In the genomic region with DNA sequence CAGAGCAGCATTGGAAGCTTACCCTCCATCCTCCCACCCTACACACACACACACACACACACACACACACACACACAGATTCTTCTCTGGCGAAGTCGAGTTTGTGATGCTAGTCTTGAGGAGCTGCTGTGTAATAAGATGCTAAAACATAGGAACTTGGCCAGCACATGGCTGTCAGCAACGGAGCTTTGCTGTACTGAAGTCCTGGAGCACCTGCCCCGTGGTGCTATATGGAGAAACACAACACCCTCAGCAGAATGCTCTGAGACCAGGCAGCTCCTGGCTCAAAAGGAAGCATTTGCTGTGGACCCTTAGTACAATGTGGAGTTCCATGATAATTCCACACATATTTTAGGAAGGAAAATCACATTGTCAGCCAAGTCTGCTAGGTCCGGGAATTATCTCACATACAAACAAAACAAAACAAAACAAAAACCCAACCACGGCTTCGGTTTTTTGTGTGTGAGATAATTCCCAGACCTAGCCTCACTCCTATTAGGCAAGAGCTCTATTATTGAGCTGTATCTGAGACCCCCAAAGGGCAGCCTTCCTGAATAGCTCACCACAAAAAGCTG, we compare ENCODE assay signal across 13 mouse cellular contexts. TPM values are rescaled to one million over a fixed set of nuclear protein-coding genes. Genes with fewer than 3 reads are reported as not detected.
A peak's percentile ranks its signal among the peaks of the same experiment; 100 is the strongest.
DNase-seq lines count a peak whose midpoint lies in the region; ATAC-seq and TF ChIP-seq lines count a peak whose summit lies in the region.
"Had no signal": no experiment of that assay in that cellular context is flagged by ENCODE, and none has a peak within 500 bp of the region (broad histone marks: within the 10 kb centered on the region; RNA-seq: fewer than 3 reads in every experiment).

No protein-coding gene starts in this region.

- H3K27ac ChIP-seq in kidney, adult 2 months (ENCODE audit: insufficient read depth, low read depth, low read length), result peak overlapping the region; percentile 32; the same call in 1 of the 2 replicates
- peak overlapping the region; percentile 27; the same call in 1 of the 2 replicates for H3K27ac ChIP-seq in midbrain, embryonic 11.5 days (ENCODE audit: low read depth, low read length)
- H3K27ac ChIP-seq in midbrain, embryonic 16.5 days (ENCODE audit: low read length), result no peak overlapping the region
- H3K27ac ChIP-seq in heart, embryonic 12.5 days (ENCODE audit: poor library complexity, severe bottlenecking), result 0 out of 2 replicates have a peak overlapping the region, but pooled peaks have one; percentile 35
- H3K27ac ChIP-seq in stomach, postnatal 0 days (replicated peaks), result peak overlapping the region; percentile 89
- H3K27ac ChIP-seq: neural tube, embryonic 12.5 days had no signal

- no peak for DNase-seq in kidney, adult 2 months
- DNase-seq in kidney, postnatal 4 days, result no peak
- DNase-seq in midbrain, embryonic 11.5 days (ENCODE audit: low spot score, missing footprints), result no peak
- no peak for DNase-seq in stomach, postnatal 0 days (ENCODE audit: low spot score)
- DNase-seq in urinary bladder, adult 18-20 months (ENCODE audit: low spot score in 2 of 2), result no peak
- DNase-seq in adrenal gland, adult 18-20 months (ENCODE audit: low spot score in 2 of 2), result no peak
- DNase-seq: kidney, adult 18-20 months; layer of hippocampus, adult 9-11 months had no signal

- 57% methylated on average over 7 of the region's 7 CpGs for WGBS in kidney, adult 2 months
- 67% methylated on average over 7 of the region's 7 CpGs for WGBS in midbrain, embryonic 11.5 days
- 52% methylated on average over 7 of the region's 7 CpGs for WGBS in midbrain, embryonic 16.5 days
- WGBS in heart, embryonic 12.5 days, result 52% methylated on average over 7 of the region's 7 CpGs
- 31% methylated on average over 7 of the region's 7 CpGs for WGBS in stomach, postnatal 0 days

- H3K4me3 ChIP-seq in kidney, adult 2 months (ENCODE audit: insufficient read depth, low read depth, low read length), result no peak overlapping the region
- no peak overlapping the region for H3K4me3 ChIP-seq in midbrain, embryonic 11.5 days (ENCODE audit: low read depth, low read length)
- H3K4me3 ChIP-seq in midbrain, embryonic 16.5 days (ENCODE audit: low read depth, low read length), result no peak overlapping the region
- no peak overlapping the region for H3K4me3 ChIP-seq in heart, embryonic 12.5 days
- no peak overlapping the region for H3K4me3 ChIP-seq in stomach, postnatal 0 days (ENCODE audit: low read depth, low read length)
- H3K4me3 ChIP-seq: forebrain, embryonic 12.5 days; limb, embryonic 13.5 days; neural tube, embryonic 12.5 days had no signal

- H3K4me2 ChIP-seq in midbrain, embryonic 11.5 days, result no peak overlapping the region
- H3K4me2 ChIP-seq in midbrain, embryonic 16.5 days (ENCODE audit: low read length), result no peak overlapping the region
- H3K4me2 ChIP-seq in heart, embryonic 12.5 days, result 0 out of 2 replicates have a peak overlapping the region, but pooled peaks have one; percentile 15
- H3K4me2 ChIP-seq in stomach, postnatal 0 days (replicated peaks; ENCODE audit: low read depth), result peak overlapping the region; percentile 31; the same call in 1 of the 2 replicates
- H3K4me2 ChIP-seq: forebrain, embryonic 12.5 days; limb, embryonic 13.5 days; neural tube, embryonic 12.5 days had no signal

- H3K36me3 ChIP-seq in kidney, adult 2 months (ENCODE audit: control insufficient read depth, insufficient read depth, low read length), result no peaks in the 10 kb centered on the region
- no peaks in the 10 kb centered on the region for H3K36me3 ChIP-seq in midbrain, embryonic 11.5 days (ENCODE audit: control insufficient read depth, insufficient read depth, low read length)
- H3K36me3 ChIP-seq in midbrain, embryonic 16.5 days (ENCODE audit: control insufficient read depth, insufficient read depth, low read length), result no peaks in the 10 kb centered on the region
- no peaks in the 10 kb centered on the region for H3K36me3 ChIP-seq in heart, embryonic 12.5 days
- H3K36me3 ChIP-seq in stomach, postnatal 0 days (ENCODE audit: control insufficient read depth, insufficient read depth, low read length), result no peaks in the 10 kb centered on the region
- H3K36me3 ChIP-seq: forebrain, embryonic 12.5 days; limb, embryonic 13.5 days; neural tube, embryonic 12.5 days had no signal

- H3K9ac ChIP-seq in midbrain, embryonic 11.5 days (ENCODE audit: low read length), result no peak overlapping the region
- no peak overlapping the region for H3K9ac ChIP-seq in midbrain, embryonic 16.5 days (ENCODE audit: low read depth, low read length)
- H3K9ac ChIP-seq in heart, embryonic 12.5 days, result no peak overlapping the region
- H3K9ac ChIP-seq in stomach, postnatal 0 days (ENCODE audit: low read length), result no peak overlapping the region
- H3K9ac ChIP-seq: forebrain, embryonic 12.5 days; limb, embryonic 13.5 days; neural tube, embryonic 12.5 days had no signal

- no peak for TF ChIP-seq POLR2A in kidney, adult 2 months (IDR thresholded peaks at IDR 0.05; ENCODE audit: low read depth, low read length)

- no peak for TF ChIP-seq CTCF in kidney, adult 2 months (conservative IDR thresholded peaks at IDR 0.05; ENCODE audit: insufficient read depth, insufficient read length, low read depth, low read length)
- TF ChIP-seq CTCF in stomach, postnatal 0 days (IDR thresholded peaks at IDR 0.05; ENCODE audit: low read depth), result no peak

- 0 out of 2 replicates have a peak, but pooled peaks cover 4% of the 10 kb centered on the region for H3K4me1 ChIP-seq in kidney, adult 2 months (ENCODE audit: control insufficient read depth, insufficient read depth, low read length)
- H3K4me1 ChIP-seq in midbrain, embryonic 11.5 days (ENCODE audit: control insufficient read depth, insufficient read depth, low read length), result peaks cover 15% of the 10 kb centered on the region; the same call in 1 of the 2 replicates
- peaks cover 11% of the 10 kb centered on the region; the same call in 1 of the 2 replicates for H3K4me1 ChIP-seq in midbrain, embryonic 16.5 days (ENCODE audit: control insufficient read depth, insufficient read depth, low read length)
- H3K4me1 ChIP-seq in heart, embryonic 12.5 days (replicated peaks), result peaks cover 38% of the 10 kb centered on the region
- peaks cover 7% of the 10 kb centered on the region for H3K4me1 ChIP-seq in stomach, postnatal 0 days (replicated peaks; ENCODE audit: control insufficient read depth, insufficient read depth)

- H3K27me3 ChIP-seq in kidney, adult 2 months (replicated peaks; ENCODE audit: control insufficient read depth, insufficient read depth, low read length), result no peaks in the 10 kb centered on the region
- no peaks in the 10 kb centered on the region for H3K27me3 ChIP-seq in midbrain, embryonic 11.5 days (ENCODE audit: control insufficient read depth, insufficient read depth, low read length)
- no peaks in the 10 kb centered on the region for H3K27me3 ChIP-seq in midbrain, embryonic 16.5 days (ENCODE audit: control insufficient read depth, insufficient read depth, low read depth, low read length)
- no peaks in the 10 kb centered on the region for H3K27me3 ChIP-seq in heart, embryonic 12.5 days (replicated peaks)
- H3K27me3 ChIP-seq in stomach, postnatal 0 days (ENCODE audit: control insufficient read depth, insufficient read depth, low read length), result no peaks in the 10 kb centered on the region
- H3K27me3 ChIP-seq: limb, embryonic 13.5 days; neural tube, embryonic 12.5 days had no signal

- H3K9me3 ChIP-seq in midbrain, embryonic 11.5 days (ENCODE audit: control insufficient read depth, low read length), result no peaks in the 10 kb centered on the region
- no peaks in the 10 kb centered on the region for H3K9me3 ChIP-seq in midbrain, embryonic 16.5 days (replicated peaks; ENCODE audit: control insufficient read depth, low read length, poor library complexity, severe bottlenecking)
- H3K9me3 ChIP-seq in heart, embryonic 12.5 days (replicated peaks), result no peaks in the 10 kb centered on the region
- H3K9me3 ChIP-seq in stomach, postnatal 0 days (ENCODE audit: control insufficient read depth, low read length), result no peaks in the 10 kb centered on the region
- H3K9me3 ChIP-seq: limb, embryonic 13.5 days; neural tube, embryonic 12.5 days had no signal

- TF ChIP-seq EP300 in stomach, postnatal 0 days (optimal IDR thresholded peaks at IDR 0.05), result no peak

- ATAC-seq in midbrain, embryonic 11.5 days (ENCODE audit: low FRiP score), result no peak
- ATAC-seq in midbrain, embryonic 16.5 days, result no peak
- no peak for ATAC-seq in heart, embryonic 12.5 days (ENCODE audit: insufficient number of reproducible peaks, low FRiP score)
- ATAC-seq in stomach, postnatal 0 days (ENCODE audit: low FRiP score, low TSS enrichment), result no peak

RNA-seq across cellular contexts. Expression of a gene that starts 36.0 kb away (rescaled TPM):
- polyA plus RNA-seq in kidney, adult 2 months (2012; rRNA removed), result 87.2 and 91.7 TPM in 2 replicates
- 10.8 and 11.2 TPM in 2 replicates for polyA plus RNA-seq in midbrain, embryonic 11.5 days (2014; fragmentation: Nextera tagmentation; extraction: Ambion mirVana)
- 5.6 and 6.2 TPM in 2 replicates for polyA plus RNA-seq in midbrain, embryonic 16.5 days (2015; fragmentation: Nextera tagmentation; extraction: Ambion mirVana)
- 18.2 and 19.7 TPM in 2 replicates for polyA plus RNA-seq in heart, embryonic 12.5 days (2016; fragmentation: Nextera tagmentation; extraction: Ambion mirVana)
- polyA plus RNA-seq in stomach, postnatal 0 days (2015; fragmentation: Nextera tagmentation; extraction: Ambion mirVana), result 15.6 and 18.5 TPM in 2 replicates
- 10 to 100 TPM; 38.5 to 61.5 TPM for total RNA-seq in adrenal gland, adult 18-20 months (2021)

RNA-seq across cellular contexts. Expression of a gene that starts 42.9 kb away (rescaled TPM):
- 11.4 and 15.4 TPM in 2 replicates for polyA plus RNA-seq in kidney, adult 2 months (2012; rRNA removed)
- polyA plus RNA-seq in midbrain, embryonic 11.5 days (2014; fragmentation: Nextera tagmentation; extraction: Ambion mirVana), result 10.9 and 15.9 TPM in 2 replicates
- 10.7 and 12.5 TPM in 2 replicates for polyA plus RNA-seq in midbrain, embryonic 16.5 days (2015; fragmentation: Nextera tagmentation; extraction: Ambion mirVana)
- polyA plus RNA-seq in heart, embryonic 12.5 days (2016; fragmentation: Nextera tagmentation; extraction: Ambion mirVana), result 6.8 and 8.6 TPM in 2 replicates
- polyA plus RNA-seq in stomach, postnatal 0 days (2015; fragmentation: Nextera tagmentation; extraction: Ambion mirVana), result 7.1 and 7.9 TPM in 2 replicates
- 10 to 100 TPM; 57.4 to 73.0 TPM for total RNA-seq in adrenal gland, adult 18-20 months (2021)

Comparison
In these comparisons a context has a peak if more than half of its experiments do, and no peak if none do; other contexts are left out.
1. H3K4me2 ChIP-seq: peak in heart, embryonic 12.5 days (single experiment) and stomach, postnatal 0 days (single experiment); none in midbrain, embryonic 11.5 days (single experiment) and midbrain, embryonic 16.5 days (single experiment).